In genomic region chr7:38140324-38140723, GRCm38 (mm10) we compare ENCODE assay signal across 14 mouse cellular contexts. TPM values are rescaled to one million over a fixed set of nuclear protein-coding genes. Genes with fewer than 3 reads are reported as not detected.
DNase-seq lines count a peak whose midpoint lies in the region; ATAC-seq lines count a peak whose summit lies in the region.
"Had no signal": no experiment of that assay in that cellular context is flagged by ENCODE, and none has a peak within 500 bp of the region (broad histone marks: within the 10 kb centered on the region; RNA-seq: fewer than 3 reads in every experiment).

No protein-coding gene starts in this region.

- 0 out of 2 replicates have a peak overlapping the region, but pooled peaks have one; percentile 47 for H3K9ac ChIP-seq in embryonic facial prominence, embryonic 13.5 days
- H3K9ac ChIP-seq: hindbrain, embryonic 15.5 days; liver, embryonic 14.5 days had no signal

- intact Hi-C loops in left cerebral cortex, postnatal 36 days (cut with DNase I) = loop anchor here (2.0 to 10.0 kb wide), 3 partner anchors 80 to 766 kb away; partner anchors contain the start of gene Zfp536

- 24% methylated on average over 9 of the region's 9 CpGs for WGBS in embryonic facial prominence, embryonic 13.5 days

- peaks cover 7% of the 10 kb centered on the region; the same call in 1 of the 2 replicates for H3K4me1 ChIP-seq in embryonic facial prominence, embryonic 13.5 days
- H3K4me1 ChIP-seq: hindbrain, embryonic 15.5 days had no signal

- H3K27ac ChIP-seq in embryonic facial prominence, embryonic 13.5 days = no peak overlapping the region
- H3K27ac ChIP-seq: hindbrain, embryonic 15.5 days; liver, embryonic 14.5 days had no signal

- no peak overlapping the region for H3K4me2 ChIP-seq in embryonic facial prominence, embryonic 13.5 days
- H3K4me2 ChIP-seq: hindbrain, embryonic 15.5 days had no signal

- no peaks in the 10 kb centered on the region for H3K36me3 ChIP-seq in embryonic facial prominence, embryonic 13.5 days
- H3K36me3 ChIP-seq: hindbrain, embryonic 15.5 days had no signal

- no peak overlapping the region for H3K4me3 ChIP-seq in embryonic facial prominence, embryonic 13.5 days
- H3K4me3 ChIP-seq: hindbrain, embryonic 15.5 days had no signal

- no peaks in the 10 kb centered on the region for H3K9me3 ChIP-seq in embryonic facial prominence, embryonic 13.5 days
- H3K9me3 ChIP-seq: hindbrain, embryonic 15.5 days had no signal

- ATAC-seq in embryonic facial prominence, embryonic 13.5 days (ENCODE audit: insufficient number of reproducible peaks, insufficient read depth, low FRiP score, low TSS enrichment, low read depth) = no peak

- peak; percentile 81 for DNase-seq in brain, adult 2 months (ENCODE audit: low read depth, low spot score)
- peak; percentile 24 for DNase-seq in layer of hippocampus, adult 9-10 months (ENCODE audit: low spot score)
- DNase-seq in left cerebral cortex, postnatal 36 days (ENCODE audit: low spot score in 2 of 2) = peak; percentile 58 to 70
- no peak for DNase-seq in cerebellum, postnatal 25 days
- DNase-seq in spleen, postnatal 4 days (ENCODE audit: low spot score in 2 of 2) = no peak
- no peak for DNase-seq in gastrocnemius, postnatal 25 days
- no peak for DNase-seq in kidney, adult 11 months
- DNase-seq: cerebellum, postnatal 10 days; gastrocnemius, postnatal 36 days; kidney, adult 2 months had no signal

- H3K27me3 ChIP-seq in embryonic facial prominence, embryonic 13.5 days = no peaks in the 10 kb centered on the region
- H3K27me3 ChIP-seq: CH12.LX; hindbrain, embryonic 15.5 days had no signal

RNA-seq across cellular contexts. Expression of gene Ccne1, which starts 33.0 kb away (rescaled TPM):
- 55.2 and 61.4 TPM in 2 replicates for polyA plus RNA-seq in embryonic facial prominence, embryonic 13.5 days (2015; fragmentation: Nextera tagmentation; extraction: Ambion mirVana)
- total RNA-seq in left cerebral cortex, postnatal 36 days (2021) = 10 to 100 TPM; 17.8 to 19.8 TPM
- total RNA-seq in gastrocnemius, postnatal 25 days (2021) = 1 to 10 TPM in 1 of 2 experiments, under 1 TPM in 1; 0.33 to 1.3 TPM

RNA-seq across cellular contexts. Expression of gene 1600014C10Rik, which starts 42.7 kb away (rescaled TPM):
- polyA plus RNA-seq in embryonic facial prominence, embryonic 13.5 days (2015; fragmentation: Nextera tagmentation; extraction: Ambion mirVana) = 21.8 and 21.9 TPM in 2 replicates
- 10 to 100 TPM; 23.8 to 24.5 TPM for total RNA-seq in left cerebral cortex, postnatal 36 days (2021)
- total RNA-seq in gastrocnemius, postnatal 25 days (2021) = 10 to 100 TPM; 21.2 to 23.0 TPM

Comparison
In these comparisons a context has a peak if more than half of its experiments do, and no peak if none do; other contexts are left out.
1. DNase-seq: peak in brain, adult 2 months (single experiment), layer of hippocampus, adult 9-10 months (single experiment) and left cerebral cortex, postnatal 36 days (2 of 2); none in cerebellum, postnatal 25 days (0 of 2), spleen, postnatal 4 days (0 of 2), gastrocnemius, postnatal 25 days (single experiment) and kidney, adult 11 months (single experiment).
2. RNA of gene Ccne1, which starts 33.0 kb away (total RNA-seq): 17.8 to 19.8 TPM in left cerebral cortex, postnatal 36 days; 0.33 to 1.3 TPM in gastrocnemius, postnatal 25 days; every median in the first group is over 4 times any median in the second.